Mouse (Mus musculus): ENCODE results near the gene C530008M17Rik. TPM values are rescaled to one million over a fixed set of nuclear protein-coding genes. Genes with fewer than 3 reads are reported as not detected.

C530008M17Rik gene
- total and polyA plus RNA-seq, 3 experiments = 0.04 to 0.44 TPM; not detected in 1

DNA sequence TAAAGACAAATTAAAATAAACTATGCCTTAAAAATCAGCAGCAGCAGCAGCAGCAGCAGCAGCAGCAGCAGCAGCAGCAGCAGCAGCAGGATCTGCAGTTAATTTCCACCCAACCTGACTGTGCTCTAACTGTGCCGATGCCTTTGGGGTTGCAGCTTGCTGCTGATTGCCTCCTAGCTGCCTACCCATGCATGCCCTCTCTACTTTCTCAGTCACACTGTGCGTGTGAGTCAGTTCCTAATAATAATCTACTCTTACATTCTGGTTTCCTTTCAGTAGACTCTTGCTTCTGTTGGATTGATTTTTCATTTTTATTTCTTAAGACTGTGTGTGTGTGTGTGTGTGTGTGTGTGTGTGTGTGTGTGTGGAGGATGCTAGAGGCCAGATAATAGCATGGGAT is 236.8 kb downstream of the C530008M17Rik start:
- in situ Hi-C loops (cut with MboI; ENCODE audit: low pct_ligation_motif_present, low pct_unique_long_range_greater_than_20kb, low sequenced_read_pairs) = no loop called here
- Histone ChIP-seq H3K9ac (ENCODE audit: insufficient read depth, low read depth) (no peak overlapping the region), H3K4me1 (ENCODE audit: control insufficient read depth in 1 of 2, insufficient read depth in 2 of 2) (peaks cover 4 to 21% of the 10 kb centered on the region in 2 experiments; a peak in 3 of 4 replicates), H3K4me3 (replicated peaks in 1 of 3; ENCODE audit: low read depth in 2 of 3, low read length in 2 of 3, poor library complexity in 1 of 3) (no peak overlapping the region), H3K36me3 (replicated peaks in 1 of 2; ENCODE audit: control insufficient read depth in 1 of 2, insufficient read depth in 1 of 2, low read length in 1 of 2) (peaks cover 42 to 75% of the 10 kb centered on the region in 2 experiments), H3K9me3 (replicated peaks; ENCODE audit: low read length) (no peaks in the 10 kb centered on the region), H3K27me3 (replicated peaks) (no peaks in the 10 kb centered on the region), H3K4me2 (ENCODE audit: insufficient read depth, low read depth, poor library complexity, severe bottlenecking) (peak overlapping the region; percentile 51), H3K79me2 (replicated peaks; ENCODE audit: control insufficient read depth, extremely low read depth, insufficient read depth, poor library complexity, severe bottlenecking) (no peaks in the 10 kb centered on the region; the same call in 1 of the 2 replicates), H3K27ac (ENCODE audit: insufficient read depth, low read depth) (peak overlapping the region; percentile 85)
- dilution Hi-C loops (cut with MboI; ENCODE audit: extremely low pct_ligation_motif_present, extremely low pct_unique_long_range_greater_than_20kb, low sequenced_read_pairs) = no loop called here
- no peak for TF ChIP-seq IRF4 (IDR thresholded peaks at IDR 0.05; ENCODE audit: low read depth, low read length)
- no peak for TF ChIP-seq MYC (IDR thresholded peaks at IDR 0.05; ENCODE audit: low read depth, low read length)
- no peak for TF ChIP-seq ZKSCAN1 (IDR thresholded peaks at IDR 0.05; ENCODE audit: borderline replicate concordance, low read depth, low read length)
- TF ChIP-seq MEF2A (IDR thresholded peaks at IDR 0.05; ENCODE audit: borderline replicate concordance, low read depth, low read length) = peak; percentile 85
- TF ChIP-seq EP300 (IDR thresholded peaks at IDR 0.05; ENCODE audit: low read length) = no peak
- peak; percentile 49 for TF ChIP-seq JUN (IDR thresholded peaks at IDR 0.05; ENCODE audit: insufficient read depth, low read depth, low read length)
- no peak for TF ChIP-seq E2F4 (IDR thresholded peaks at IDR 0.05; ENCODE audit: insufficient replicate concordance, low read depth, low read length)
- DNase-seq (ENCODE audit: extremely low read depth) = peak; percentile 76

DNA sequence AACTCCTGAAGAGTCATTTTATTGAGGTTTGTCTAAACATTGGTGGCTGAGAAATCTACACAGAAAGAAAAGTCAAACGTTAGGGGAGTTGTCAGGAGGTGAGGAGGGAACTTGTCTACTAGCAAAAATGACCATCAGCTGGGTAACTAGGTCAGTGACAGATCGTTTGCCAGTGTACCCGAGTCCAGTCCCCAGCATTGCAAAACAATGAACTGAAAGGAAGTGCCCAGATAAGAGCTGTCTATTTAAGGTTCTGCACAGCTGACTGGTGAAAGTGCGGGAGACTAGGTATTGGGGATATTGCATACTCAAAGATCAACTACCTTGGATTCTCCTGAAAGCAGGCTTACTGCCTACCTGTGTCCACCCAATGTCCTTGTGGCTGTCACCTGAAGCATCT is 245.8 kb downstream of the C530008M17Rik start:
- DNase-seq (ENCODE audit: extremely low read depth) = no peak
- Histone ChIP-seq H3K79me2 (replicated peaks; ENCODE audit: control insufficient read depth, extremely low read depth, insufficient read depth, poor library complexity, severe bottlenecking) (peaks cover 2% of the 10 kb centered on the region; the same call in 1 of the 2 replicates), H3K4me1 (ENCODE audit: control insufficient read depth in 1 of 2, insufficient read depth in 2 of 2) (peaks cover 0 to 11% of the 10 kb centered on the region in 2 experiments; a peak in 1 of 4 replicates), H3K9ac (ENCODE audit: insufficient read depth, low read depth) (no peak overlapping the region), H3K9me3 (replicated peaks; ENCODE audit: low read length) (no peaks in the 10 kb centered on the region), H3K27ac (ENCODE audit: insufficient read depth, low read depth) (no peak overlapping the region), H3K4me3 (replicated peaks in 1 of 3; ENCODE audit: low read depth in 2 of 3, low read length in 2 of 3, poor library complexity in 1 of 3) (no peak overlapping the region), H3K27me3 (replicated peaks) (no peaks in the 10 kb centered on the region), H3K4me2 (ENCODE audit: insufficient read depth, low read depth, poor library complexity, severe bottlenecking) (no peak overlapping the region), H3K36me3 (replicated peaks in 1 of 2; ENCODE audit: control insufficient read depth in 1 of 2, insufficient read depth in 1 of 2, low read length in 1 of 2) (peaks cover 15 to 48% of the 10 kb centered on the region in 2 experiments)
- TF ChIP-seq USF1 (IDR thresholded peaks at IDR 0.05; ENCODE audit: low read depth, low read length) = no peak
- in situ Hi-C loops (cut with MboI; ENCODE audit: low pct_ligation_motif_present, low pct_unique_long_range_greater_than_20kb, low sequenced_read_pairs) = no loop called here
- dilution Hi-C loops (cut with MboI; ENCODE audit: extremely low pct_ligation_motif_present, extremely low pct_unique_long_range_greater_than_20kb, low sequenced_read_pairs) = no loop called here

DNA sequence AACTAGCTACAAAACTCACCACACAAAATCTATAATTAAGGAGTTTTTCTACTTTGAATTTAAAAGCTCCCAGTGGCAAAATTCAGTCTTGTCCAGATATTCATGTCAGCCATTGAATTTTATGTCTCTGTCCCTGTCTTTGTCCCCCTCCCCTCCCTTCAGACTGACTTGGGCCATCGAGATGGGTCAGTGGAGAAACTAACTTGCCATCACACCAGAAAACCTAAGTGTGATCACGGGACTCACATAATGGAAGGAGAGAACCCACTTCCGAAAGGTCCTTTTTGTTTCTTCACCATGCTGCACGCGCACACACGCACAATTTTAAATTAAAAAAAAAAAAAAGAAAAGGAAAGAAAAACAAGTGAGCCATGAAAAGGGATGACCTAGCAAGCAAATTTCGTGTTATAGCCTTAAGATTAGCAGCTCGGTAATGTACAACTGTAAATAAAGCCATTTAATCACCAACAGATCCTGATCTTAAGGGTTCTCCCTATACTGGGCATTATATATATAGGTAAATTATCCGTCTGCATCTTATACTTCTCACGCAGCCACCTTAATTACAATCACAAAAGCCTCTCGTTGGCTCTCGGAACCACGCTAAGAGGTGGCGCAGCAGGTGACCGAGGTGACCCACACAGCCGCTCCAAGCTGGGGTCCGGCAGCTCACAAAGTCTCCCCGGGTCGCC is 248.5 kb downstream of the C530008M17Rik start:
- dilution Hi-C loops (cut with MboI; ENCODE audit: extremely low pct_ligation_motif_present, extremely low pct_unique_long_range_greater_than_20kb, low sequenced_read_pairs) (no loop called here), in situ Hi-C loops (cut with MboI; ENCODE audit: low pct_ligation_motif_present, low pct_unique_long_range_greater_than_20kb, low sequenced_read_pairs) (no loop called here)
- peak; percentile 31 for DNase-seq (ENCODE audit: extremely low read depth)
- Histone ChIP-seq H3K27ac (ENCODE audit: insufficient read depth, low read depth) (no peak overlapping the region), H3K4me2 (ENCODE audit: insufficient read depth, low read depth, poor library complexity, severe bottlenecking) (peak overlapping the region; percentile 75), H3K36me3 (replicated peaks in 1 of 2; ENCODE audit: control insufficient read depth in 1 of 2, insufficient read depth in 1 of 2, low read length in 1 of 2) (peaks cover 9 to 30% of the 10 kb centered on the region in 2 experiments), H3K4me3 (replicated peaks in 1 of 3; ENCODE audit: low read depth in 2 of 3, low read length in 2 of 3, poor library complexity in 1 of 3) (peak overlapping the region; percentile 64 to 94 (median 73)), H3K79me2 (replicated peaks; ENCODE audit: control insufficient read depth, extremely low read depth, insufficient read depth, poor library complexity, severe bottlenecking) (no peaks in the 10 kb centered on the region), H3K27me3 (replicated peaks) (no peaks in the 10 kb centered on the region), H3K9me3 (replicated peaks; ENCODE audit: low read length) (no peaks in the 10 kb centered on the region), H3K4me1 (ENCODE audit: control insufficient read depth in 1 of 2, insufficient read depth in 2 of 2) (peaks cover 0 to 11% of the 10 kb centered on the region in 2 experiments; a peak in 1 of 4 replicates), H3K9ac (ENCODE audit: insufficient read depth, low read depth) (peak overlapping the region; percentile 66)
- TF ChIP-seq SIN3A (IDR thresholded peaks at IDR 0.05; ENCODE audit: low read length) (no peak), EP300 (IDR thresholded peaks at IDR 0.05; ENCODE audit: low read length) (no peak), CHD2 (IDR thresholded peaks at IDR 0.05; ENCODE audit: low read length) (no peak), NELFE (IDR thresholded peaks at IDR 0.05; ENCODE audit: low read depth, low read length) (no peak), ZNF384 (IDR thresholded peaks at IDR 0.05; ENCODE audit: low read depth, low read length) (peak; percentile 57; the same call in 1 of the 2 replicates), JUN (IDR thresholded peaks at IDR 0.05; ENCODE audit: insufficient read depth, low read depth, low read length) (no peak), KAT2A (IDR thresholded peaks at IDR 0.05; ENCODE audit: insufficient replicate concordance, low read length) (no peak), MEF2A (IDR thresholded peaks at IDR 0.05; ENCODE audit: borderline replicate concordance, low read depth, low read length) (no peak), BHLHE40 (IDR thresholded peaks at IDR 0.05; ENCODE audit: low read depth, low read length) (peak; percentile 62), NRF1 (IDR thresholded peaks at IDR 0.05; ENCODE audit: low read depth, low read length) (no peak), MYC (IDR thresholded peaks at IDR 0.05; ENCODE audit: low read depth, low read length) (peak; percentile 41; the same call in 1 of the 2 replicates), CHD1 (IDR thresholded peaks at IDR 0.05; ENCODE audit: low read depth, low read length) (peak; percentile 86; the same call in 1 of the 2 replicates), PAX5 (IDR thresholded peaks at IDR 0.05; ENCODE audit: low read length) (no peak), POLR2AphosphoS2 (IDR thresholded peaks at IDR 0.05; ENCODE audit: low read depth, low read length) (no peak), MAX (IDR thresholded peaks at IDR 0.05; ENCODE audit: low read length) (no peak; the same call in 1 of the 2 replicates)

Data from CH12.LX (cell line).